Mouse (Mus musculus): ENCODE results near the gene Arfgap1.

DNA sequence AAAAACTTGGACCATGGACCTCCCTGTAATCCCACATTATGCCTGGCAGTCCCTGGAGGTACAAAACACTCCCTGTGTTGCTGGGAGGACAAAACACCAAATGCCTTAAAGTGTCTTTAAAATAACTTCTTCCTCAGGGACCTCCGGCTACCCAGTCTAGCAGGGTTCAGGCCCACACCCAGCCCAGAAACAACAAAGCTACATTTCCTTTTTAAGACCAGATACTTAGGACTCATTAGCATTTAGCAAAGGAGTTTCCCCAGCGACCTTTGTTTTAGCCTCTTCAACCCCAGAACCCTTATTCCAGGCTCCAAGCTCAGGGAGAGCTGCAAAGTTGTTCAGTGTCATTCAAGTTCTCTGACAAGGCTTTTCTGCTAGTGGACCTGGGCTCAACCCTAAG is 13.4 kb upstream of the Arfgap1 start:
- no peak for TF ChIP-seq GATA1 (IDR thresholded peaks at IDR 0.05; ENCODE audit: borderline replicate concordance, low read length)
- TF ChIP-seq FLI1 (IDR thresholded peaks at IDR 0.05; ENCODE audit: low read length), result no peak
